Mouse (Mus musculus) stomach, postnatal 0 days (tissue): ENCODE results near the gene Kif1b. TPM values are rescaled to one million over a fixed set of nuclear protein-coding genes. Genes with fewer than 3 reads are reported as not detected.

ENCODE experiments used
- ATAC-seq: fragments of 200-750 bp; cut with Nextera tagmentation; 2 replicates; pipeline ENCODE4 v1.8.0; 2017; ENCODE audit not compliant: low FRiP score, low TSS enrichment
- DNase-seq: peaks from one replicate; pipeline ENCODE4 v3.0.0-alpha.2; 2016; ENCODE audit warnings: low spot score
- H3K27ac ChIP-seq: fragments of 300-500 bp; sonication (generic); replicated peaks from 2 replicates; pipeline ENCODE4 v1.5.1; 2014; ENCODE audit warnings: mild to moderate bottlenecking, control low read depth
- H3K27me3 ChIP-seq: fragments of 300-500 bp; sonication (generic); 2 replicates; pipeline ENCODE4 v1.6.1; 2014; ENCODE audit warnings: low read length; ENCODE audit not compliant: control insufficient read depth, insufficient read depth
- H3K36me3 ChIP-seq: fragments of 300-500 bp; sonication (generic); 2 replicates; pipeline ENCODE4 v1.6.1; 2014; ENCODE audit warnings: low read length, mixed read lengths; ENCODE audit not compliant: control insufficient read depth, insufficient read depth
- H3K4me1 ChIP-seq: fragments of 300-500 bp; sonication (generic); replicated peaks from 2 replicates; pipeline ENCODE4 v1.6.1; 2014; ENCODE audit warnings: antibody characterized with exemption; ENCODE audit not compliant: control insufficient read depth, insufficient read depth
- H3K4me2 ChIP-seq: fragments of 300-500 bp; sonication (generic); replicated peaks from 2 replicates; pipeline ENCODE4 v1.6.1; 2014; ENCODE audit warnings: low read depth, mild to moderate bottlenecking, control low read depth, moderate library complexity
- H3K4me3 ChIP-seq: fragments of 300-500 bp; sonication (generic); 2 replicates; pipeline ENCODE4 v1.5.1; 2014; ENCODE audit warnings: low read depth, low read length, control low read depth
- H3K9ac ChIP-seq: fragments of 300-500 bp; sonication (generic); 2 replicates; pipeline ENCODE4 v1.6.1; 2014; ENCODE audit warnings: mild to moderate bottlenecking, low read length, control low read depth, mixed read lengths
- H3K9me3 ChIP-seq: fragments of 300-500 bp; sonication (generic); 2 replicates; pipeline ENCODE4 v1.6.1; 2016; ENCODE audit warnings: low read length; ENCODE audit not compliant: control insufficient read depth
- CTCF ChIP-seq: IDR thresholded peaks from 2 replicates; pipeline ENCODE4 v1.5.1; 2016; ENCODE audit warnings: antibody characterized with exemption, low read depth, mild to moderate bottlenecking, moderate library complexity
- EP300 ChIP-seq: optimal IDR thresholded peaks from 2 replicates; pipeline ENCODE3; 2016; ENCODE audit warnings: antibody characterized with exemption
- WGBS: fragments of 180-500 bp; shearing (Covaris S2); extraction: QIAGEN DNeasy Blood & Tissue Kit; methylation state at CpG from one replicate; pipeline ENCODE4 v1.1.7; 2014; 5-methylcytosine and 5-hydroxymethylcytosine counted together
- polyA plus RNA-seq: library from polyadenylated mRNA; unstranded; fragments of >200 nt; fragmentation: Nextera tagmentation; extraction: Ambion mirVana; gene quantifications from 2 replicates; pipeline ENCODE4 v1.2.1, GENCODE M21; 2015

The Kif1b gene
- polyA plus RNA-seq, 1 experiment from 2014 or later, result 23.9 TPM

- Histone ChIP-seq H3K4me2 (no peak overlapping the region), H3K27ac (peak overlapping the region; percentile 9; the same call in 1 of the 2 replicates), H3K27me3 (no peaks in the 10 kb centered on the region), H3K36me3 (peaks cover 28% of the 10 kb centered on the region), H3K4me3 (no peak overlapping the region), H3K4me1 (no peaks in the 10 kb centered on the region), H3K9ac (no peak overlapping the region), H3K9me3 (no peaks in the 10 kb centered on the region)
- ATAC-seq (no peak), DNase-seq (no peak)
- WGBS, result 74% methylated on average over 9 of the region's 9 CpGs
- TF ChIP-seq CTCF (no peak), EP300 (no peak)
These were observed 158.3 kb downstream of the Kif1b start for GRCm38 (mm10) chr4:149149196-149149595.

DNA sequence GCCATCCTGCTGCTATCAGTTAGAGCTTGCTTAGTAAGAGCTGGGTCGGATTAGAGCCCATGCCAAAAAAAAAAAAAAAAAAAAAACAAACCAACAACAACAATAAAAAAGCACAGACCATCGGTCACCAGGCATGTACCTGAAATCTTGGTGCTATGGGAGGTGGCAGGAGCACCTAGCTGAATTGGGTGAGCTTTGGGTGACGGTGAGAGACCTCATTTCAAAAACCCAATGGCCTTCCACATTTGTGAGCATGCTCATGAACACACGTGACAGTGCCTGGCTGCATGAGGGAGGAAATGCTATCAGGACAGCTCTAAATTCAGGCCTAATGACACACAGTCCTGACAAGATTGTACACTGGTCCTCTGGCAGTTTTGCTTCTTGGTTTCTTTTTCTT, 159.4 kb downstream of the Kif1b start:
- Histone ChIP-seq H3K4me2 (no peak overlapping the region), H3K27me3 (no peaks in the 10 kb centered on the region), H3K36me3 (peaks cover 21% of the 10 kb centered on the region), H3K9me3 (no peaks in the 10 kb centered on the region), H3K4me1 (no peaks in the 10 kb centered on the region), H3K4me3 (no peak overlapping the region), H3K27ac (no peak overlapping the region; the same call in 1 of the 2 replicates), H3K9ac (no peak overlapping the region)
- DNase-seq, result no peak
- no peak for ATAC-seq
- WGBS, result 71% methylated on average over 4 of the region's 4 CpGs
- no peak for TF ChIP-seq CTCF
- TF ChIP-seq EP300, result no peak

DNA sequence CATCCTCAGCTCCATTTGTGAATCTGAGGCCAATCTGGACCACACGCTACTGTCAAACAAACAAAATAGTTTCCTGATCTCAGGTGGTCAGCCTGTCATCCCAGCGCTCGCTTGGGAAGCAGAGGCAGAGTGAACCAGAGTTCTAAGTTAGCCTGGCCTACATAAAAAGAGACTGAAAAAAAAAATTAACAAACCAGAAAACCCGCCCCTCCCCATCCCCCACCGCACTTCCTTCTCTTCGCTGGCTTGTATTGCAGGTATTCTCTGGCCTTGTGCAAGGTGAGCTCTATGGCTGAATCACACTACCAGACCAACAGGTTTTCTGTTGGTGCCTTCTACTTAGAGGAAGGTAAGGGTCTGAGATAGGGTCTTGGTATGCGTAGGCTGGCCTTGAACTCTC, 160.0 kb downstream of the Kif1b start:
- peak; percentile 56 for DNase-seq
- ATAC-seq, result no peak; the same call in 1 of the 2 replicates

GRCm38 (mm10) chr4:149145151-149145550, 162.3 kb downstream of the Kif1b start:
- no peak for DNase-seq
- no peak for TF ChIP-seq EP300
- TF ChIP-seq CTCF, result no peak
- no peaks in the 10 kb centered on the region for H3K4me1 ChIP-seq
- no peak overlapping the region for H3K4me2 ChIP-seq
- H3K27ac ChIP-seq, result no peak overlapping the region
- 75% methylated on average over 4 of the region's 4 CpGs for WGBS
- H3K9me3 ChIP-seq, result no peaks in the 10 kb centered on the region
- no peak for ATAC-seq
- no peaks in the 10 kb centered on the region for H3K27me3 ChIP-seq
- no peak overlapping the region for H3K9ac ChIP-seq
- H3K36me3 ChIP-seq, result peaks cover under 1% of the 10 kb centered on the region; the same call in 1 of the 2 replicates
- no peak overlapping the region for H3K4me3 ChIP-seq

More for the DNA sequence above, 160.0 kb downstream of the Kif1b start:
- H3K36me3 ChIP-seq, result peaks cover 16% of the 10 kb centered on the region
- H3K4me1 ChIP-seq, result no peaks in the 10 kb centered on the region
- no peak overlapping the region for H3K9ac ChIP-seq
- WGBS, result 69% methylated on average over 7 of the region's 7 CpGs
- no peaks in the 10 kb centered on the region for H3K9me3 ChIP-seq
- no peak overlapping the region; the same call in 1 of the 2 replicates for H3K27ac ChIP-seq
- H3K27me3 ChIP-seq, result no peaks in the 10 kb centered on the region
- H3K4me3 ChIP-seq, result no peak overlapping the region
- TF ChIP-seq CTCF (no peak), EP300 (no peak)
- H3K4me2 ChIP-seq, result no peak overlapping the region

DNA sequence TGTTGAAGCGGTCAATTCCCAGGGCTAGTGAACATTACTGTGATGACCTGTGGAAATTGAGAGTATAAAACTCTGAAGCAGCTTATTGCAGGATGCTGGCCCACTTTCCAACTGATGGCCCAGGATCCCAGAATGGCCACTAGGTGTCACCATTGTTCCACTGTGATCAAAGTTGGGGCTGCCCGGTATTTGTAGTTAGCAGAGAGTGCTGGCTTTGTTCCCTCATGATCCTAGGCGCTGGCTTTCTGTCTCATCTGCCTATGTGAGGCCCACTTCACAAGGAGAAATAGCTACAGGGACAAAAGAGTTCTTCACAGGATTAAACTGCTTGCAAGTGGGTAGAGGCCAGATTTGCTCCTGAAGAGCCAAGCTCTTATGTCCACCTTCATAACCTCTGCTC, 163.0 kb downstream of the Kif1b start:
- Histone ChIP-seq H3K27me3 (no peaks in the 10 kb centered on the region), H3K4me3 (no peak overlapping the region), H3K4me2 (no peak overlapping the region), H3K9ac (no peak overlapping the region), H3K27ac (no peak overlapping the region), H3K4me1 (no peaks in the 10 kb centered on the region), H3K9me3 (no peaks in the 10 kb centered on the region), H3K36me3 (no peaks in the 10 kb centered on the region)
- DNase-seq (peak; percentile 84), ATAC-seq (peak; percentile 71; the same call in 1 of the 2 replicates)
- 1% methylated on average over 3 of the region's 3 CpGs for WGBS
- no peak for TF ChIP-seq EP300
- TF ChIP-seq CTCF, result peak; percentile 99

DNA sequence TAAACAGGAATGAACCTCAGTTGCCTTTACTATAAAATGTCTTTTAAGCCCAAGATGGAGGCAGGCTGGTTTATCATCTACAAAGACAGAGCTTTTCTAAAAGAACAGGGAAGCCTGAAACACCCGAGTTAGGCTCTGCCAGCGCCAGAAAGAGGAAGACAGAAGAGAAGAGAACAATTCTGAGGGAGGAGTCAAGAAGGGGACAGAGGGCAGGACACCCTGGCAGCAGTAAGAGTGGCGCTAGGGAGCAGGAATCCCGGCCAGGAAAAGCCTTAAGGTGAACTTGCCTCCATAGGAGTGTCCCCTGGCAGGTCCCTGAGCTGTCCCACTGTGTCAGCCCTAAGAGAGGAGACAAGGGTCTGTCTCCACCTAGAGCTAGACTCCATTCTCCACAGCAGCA, 163.9 kb downstream of the Kif1b start:
- Histone ChIP-seq H3K9ac (no peak overlapping the region), H3K4me3 (no peak overlapping the region), H3K27ac (no peak overlapping the region), H3K27me3 (no peaks in the 10 kb centered on the region), H3K9me3 (no peaks in the 10 kb centered on the region), H3K4me2 (no peak overlapping the region), H3K4me1 (no peaks in the 10 kb centered on the region), H3K36me3 (no peaks in the 10 kb centered on the region)
- TF ChIP-seq CTCF, result no peak
- no peak for TF ChIP-seq EP300
- DNase-seq (no peak), ATAC-seq (no peak)
- WGBS, result 27% methylated on average over 4 of the region's 4 CpGs
